Mouse (Mus musculus): ENCODE data around the gene Cdhr1. TPM values are rescaled to one million over a fixed set of nuclear protein-coding genes. Genes with fewer than 3 reads are reported as not detected.
A peak's percentile ranks its signal among the peaks of the same experiment; 100 is the strongest.

Gene Cdhr1
- total and polyA plus RNA-seq, 2 experiments from 2014 or later = 0.11 TPM; not detected in 1

- peak within 1 kb of the TSS; percentile 63 for H3K4me2 ChIP-seq (ENCODE audit: low read depth, low read length)
- H3K9me3 ChIP-seq (replicated peaks; ENCODE audit: control insufficient read depth, low read length) = no peaks in the 10 kb centered on the region
- no peaks in the 10 kb centered on the region for H3K27me3 ChIP-seq (ENCODE audit: control insufficient read depth, insufficient read depth, low read length)
- ATAC-seq (ENCODE audit: insufficient read depth, low read depth) (peak; percentile 99), DNase-seq (ENCODE audit: low spot score) (peak; percentile 99)
- under 1% methylated on average over 38 of the region's 38 CpGs for WGBS
- no peak for TF ChIP-seq EP300 (IDR thresholded peaks at IDR 0.05; ENCODE audit: low read depth)
- no peak for TF ChIP-seq CTCF (IDR thresholded peaks at IDR 0.05; ENCODE audit: low read depth)
- H3K4me1 ChIP-seq (ENCODE audit: control insufficient read depth, insufficient read depth) = peaks cover 5% of the 10 kb centered on the region; the same call in 1 of the 2 replicates
- H3K36me3 ChIP-seq (replicated peaks; ENCODE audit: control insufficient read depth, insufficient read depth, low read length) = peaks cover 28% of the 10 kb centered on the region
- H3K27ac ChIP-seq (ENCODE audit: low read depth) = peak within 1 kb of the TSS; percentile 93
- peak within 1 kb of the TSS; percentile 92 for H3K9ac ChIP-seq (replicated peaks; ENCODE audit: low read depth, low read length)
- H3K4me3 ChIP-seq (ENCODE audit: low read depth, low read length) = peak within 1 kb of the TSS; percentile 90
Measured at GRCm38 (mm10) chr14:37135127-37135593, 37.0 kb upstream of the Cdhr1 start, which contains the start of gene Ghitm. Gene Ghitm, minus strand, starts transcription at chr14:37135272.

GRCm38 (mm10) chr14:37134304-37135126 lies 36.4 kb upstream of the Cdhr1 start:
- WGBS = under 1% methylated on average over 40 of the region's 40 CpGs
- peaks cover 32% of the 10 kb centered on the region for H3K36me3 ChIP-seq (replicated peaks; ENCODE audit: control insufficient read depth, insufficient read depth, low read length)
- no peaks in the 10 kb centered on the region for H3K27me3 ChIP-seq (ENCODE audit: control insufficient read depth, insufficient read depth, low read length)

GRCm38 (mm10) chr14:37127652-37128051 lies 29.5 kb upstream of the Cdhr1 start:
- no peak overlapping the region for H3K4me2 ChIP-seq (ENCODE audit: low read depth, low read length)
- H3K36me3 ChIP-seq (replicated peaks; ENCODE audit: control insufficient read depth, insufficient read depth, low read length) = peaks cover 84% of the 10 kb centered on the region
- H3K27me3 ChIP-seq (ENCODE audit: control insufficient read depth, insufficient read depth, low read length) = no peaks in the 10 kb centered on the region
- 37% methylated on average over 4 of the region's 4 CpGs for WGBS
- no peak for ATAC-seq (ENCODE audit: insufficient read depth, low read depth)
- H3K9me3 ChIP-seq (replicated peaks; ENCODE audit: control insufficient read depth, low read length) = no peaks in the 10 kb centered on the region
- TF ChIP-seq CTCF (IDR thresholded peaks at IDR 0.05; ENCODE audit: low read depth) (peak; percentile 73), EP300 (IDR thresholded peaks at IDR 0.05; ENCODE audit: low read depth) (no peak)
- peak; percentile 66 for DNase-seq (ENCODE audit: low spot score)
- H3K4me3 ChIP-seq (ENCODE audit: low read depth, low read length) = no peak overlapping the region
- no peak overlapping the region for H3K9ac ChIP-seq (replicated peaks; ENCODE audit: low read depth, low read length)
- no peak overlapping the region for H3K27ac ChIP-seq (ENCODE audit: low read depth)
- H3K4me1 ChIP-seq (ENCODE audit: control insufficient read depth, insufficient read depth) = no peaks in the 10 kb centered on the region

More at GRCm38 (mm10) chr14:37134304-37135126, 36.4 kb upstream of the Cdhr1 start:
- 0 out of 2 replicates have a peak, but pooled peaks have one; percentile 32 for ATAC-seq (ENCODE audit: insufficient read depth, low read depth)
- H3K4me3 ChIP-seq (ENCODE audit: low read depth, low read length) = peak overlapping the region; percentile 90
- H3K4me2 ChIP-seq (ENCODE audit: low read depth, low read length) = peak overlapping the region; percentile 60
- H3K9ac ChIP-seq (replicated peaks; ENCODE audit: low read depth, low read length) = peak overlapping the region; percentile 92
- peak overlapping the region; percentile 93 for H3K27ac ChIP-seq (ENCODE audit: low read depth)
- no peaks in the 10 kb centered on the region for H3K9me3 ChIP-seq (replicated peaks; ENCODE audit: control insufficient read depth, low read length)
- TF ChIP-seq CTCF (IDR thresholded peaks at IDR 0.05; ENCODE audit: low read depth) = no peak
- no peak for TF ChIP-seq EP300 (IDR thresholded peaks at IDR 0.05; ENCODE audit: low read depth)
- H3K4me1 ChIP-seq (ENCODE audit: control insufficient read depth, insufficient read depth) = peaks cover 5% of the 10 kb centered on the region; the same call in 1 of the 2 replicates
- peak; percentile 31 for DNase-seq (ENCODE audit: low spot score)

GRCm38 (mm10) chr14:37119233-37119632 lies 21.1 kb upstream of the Cdhr1 start:
- TF ChIP-seq EP300 (IDR thresholded peaks at IDR 0.05; ENCODE audit: low read depth) (no peak), CTCF (IDR thresholded peaks at IDR 0.05; ENCODE audit: low read depth) (no peak)
- Histone ChIP-seq H3K27ac (ENCODE audit: low read depth) (no peak overlapping the region), H3K36me3 (replicated peaks; ENCODE audit: control insufficient read depth, insufficient read depth, low read length) (peaks cover 32% of the 10 kb centered on the region), H3K4me3 (ENCODE audit: low read depth, low read length) (no peak overlapping the region), H3K9ac (replicated peaks; ENCODE audit: low read depth, low read length) (no peak overlapping the region), H3K4me2 (ENCODE audit: low read depth, low read length) (no peak overlapping the region), H3K4me1 (ENCODE audit: control insufficient read depth, insufficient read depth) (no peaks in the 10 kb centered on the region; the same call in 1 of the 2 replicates), H3K27me3 (ENCODE audit: control insufficient read depth, insufficient read depth, low read length) (no peaks in the 10 kb centered on the region), H3K9me3 (replicated peaks; ENCODE audit: control insufficient read depth, low read length) (no peaks in the 10 kb centered on the region)
- ATAC-seq (ENCODE audit: insufficient read depth, low read depth) (no peak), DNase-seq (ENCODE audit: low spot score) (no peak)
- 96% methylated on average over 4 of the region's 4 CpGs for WGBS

- no peak for ATAC-seq (ENCODE audit: insufficient read depth, low read depth)
- H3K36me3 ChIP-seq (replicated peaks; ENCODE audit: control insufficient read depth, insufficient read depth, low read length) = no peaks in the 10 kb centered on the region
- no peaks in the 10 kb centered on the region for H3K27me3 ChIP-seq (ENCODE audit: control insufficient read depth, insufficient read depth, low read length)
- WGBS = 66% methylated on average over 3 of the region's 3 CpGs
- TF ChIP-seq CTCF (IDR thresholded peaks at IDR 0.05; ENCODE audit: low read depth) = no peak
- no peak within 1 kb of the TSS for H3K4me3 ChIP-seq (ENCODE audit: low read depth, low read length)
- H3K27ac ChIP-seq (ENCODE audit: low read depth) = no peak within 1 kb of the TSS
- no peaks in the 10 kb centered on the region for H3K9me3 ChIP-seq (replicated peaks; ENCODE audit: control insufficient read depth, low read length)
- no peak for DNase-seq (ENCODE audit: low spot score)
- H3K4me2 ChIP-seq (ENCODE audit: low read depth, low read length) = no peak within 1 kb of the TSS
- H3K4me1 ChIP-seq (ENCODE audit: control insufficient read depth, insufficient read depth) = no peaks in the 10 kb centered on the region; the same call in 1 of the 2 replicates
- no peak within 1 kb of the TSS for H3K9ac ChIP-seq (replicated peaks; ENCODE audit: low read depth, low read length)
Measured at GRCm38 (mm10) chr14:37113922-37114321, 15.8 kb upstream of the Cdhr1 start, which contains the start of gene 2610528A11Rik. Gene 2610528A11Rik, minus strand, starts transcription at chr14:37114022.

Measured in heart, postnatal 0 days (tissue).